Mouse (Mus musculus): ENCODE results near the gene Gm48552. TPM values are rescaled to one million over a fixed set of nuclear protein-coding genes. Genes with fewer than 3 reads are reported as not detected.

The Gm48552 gene
- polyA plus RNA-seq, 1 experiment, result 0.26 TPM

- Histone ChIP-seq H3K4me1 (ENCODE audit: control insufficient read depth) (peaks cover 11% of the 10 kb centered on the region), H3K27me3 (ENCODE audit: control insufficient read depth) (peaks cover 35% of the 10 kb centered on the region), H3K36me3 (ENCODE audit: control insufficient read depth) (no peaks in the 10 kb centered on the region; the same call in 1 of the 2 replicates), H3K9me3 (ENCODE audit: control insufficient read depth, low read length) (no peaks in the 10 kb centered on the region), H3K4me3 (replicated peaks) (no peak overlapping the region)
- no peak for TF ChIP-seq GATA1 (IDR thresholded peaks at IDR 0.05; ENCODE audit: low read length)
Measured at GRCm38 (mm10) chr10:81419111-81419928, 30.5 kb downstream of the Gm48552 start.

DNA sequence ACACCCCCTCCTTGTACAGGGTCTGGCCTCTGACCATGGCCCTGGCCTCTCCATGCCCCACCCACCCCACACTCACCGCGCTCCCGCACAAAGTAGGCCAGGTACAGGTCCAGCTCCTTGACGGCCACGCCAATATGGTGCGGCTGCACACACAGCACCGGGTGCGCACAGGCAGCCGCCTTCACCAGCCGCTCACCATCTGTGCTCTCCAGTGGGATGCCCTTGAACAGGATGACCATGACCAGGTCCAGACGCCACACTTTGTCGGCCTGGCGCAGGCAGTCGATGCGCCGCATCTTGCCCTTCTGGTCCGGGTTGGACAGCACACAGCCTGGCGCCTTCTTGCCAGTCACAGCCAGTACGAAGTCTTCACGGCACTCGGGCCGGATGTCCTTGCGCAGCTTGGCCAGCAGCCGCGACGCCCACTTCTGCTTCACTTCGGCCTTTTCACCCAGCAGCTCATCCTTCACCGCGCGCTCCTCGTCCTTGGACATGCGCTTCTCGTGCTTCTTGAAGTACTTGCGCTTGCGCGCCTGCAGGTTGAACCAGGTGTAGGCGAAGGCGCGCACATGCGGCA lies 31.5 kb downstream of the Gm48552 start:
- H3K4me1 ChIP-seq (ENCODE audit: control insufficient read depth), result peaks cover 11% of the 10 kb centered on the region
- H3K27me3 ChIP-seq (ENCODE audit: control insufficient read depth), result peaks cover 45% of the 10 kb centered on the region
- H3K4me3 ChIP-seq (replicated peaks), result no peak overlapping the region

GRCm38 (mm10) chr10:81421041-81421796 lies 32.4 kb downstream of the Gm48552 start:
- H3K27me3 ChIP-seq (ENCODE audit: control insufficient read depth), result peaks cover 54% of the 10 kb centered on the region
- H3K4me1 ChIP-seq (ENCODE audit: control insufficient read depth), result peaks cover 11% of the 10 kb centered on the region
- H3K4me3 ChIP-seq (replicated peaks), result no peak overlapping the region
- TF ChIP-seq GATA1 (IDR thresholded peaks at IDR 0.05; ENCODE audit: low read length) (no peak), TAL1 (IDR thresholded peaks at IDR 0.05; ENCODE audit: low read length) (no peak)
- H3K9me3 ChIP-seq (ENCODE audit: control insufficient read depth, low read length), result no peaks in the 10 kb centered on the region
- H3K36me3 ChIP-seq (ENCODE audit: control insufficient read depth), result no peaks in the 10 kb centered on the region; the same call in 1 of the 2 replicates

More for the DNA sequence above, 31.5 kb downstream of the Gm48552 start:
- no peaks in the 10 kb centered on the region for H3K9me3 ChIP-seq (ENCODE audit: control insufficient read depth, low read length)
- TF ChIP-seq TAL1 (IDR thresholded peaks at IDR 0.05; ENCODE audit: low read length) (no peak), GATA1 (IDR thresholded peaks at IDR 0.05; ENCODE audit: low read length) (no peak)
- H3K36me3 ChIP-seq (ENCODE audit: control insufficient read depth), result no peaks in the 10 kb centered on the region; the same call in 1 of the 2 replicates

DNA sequence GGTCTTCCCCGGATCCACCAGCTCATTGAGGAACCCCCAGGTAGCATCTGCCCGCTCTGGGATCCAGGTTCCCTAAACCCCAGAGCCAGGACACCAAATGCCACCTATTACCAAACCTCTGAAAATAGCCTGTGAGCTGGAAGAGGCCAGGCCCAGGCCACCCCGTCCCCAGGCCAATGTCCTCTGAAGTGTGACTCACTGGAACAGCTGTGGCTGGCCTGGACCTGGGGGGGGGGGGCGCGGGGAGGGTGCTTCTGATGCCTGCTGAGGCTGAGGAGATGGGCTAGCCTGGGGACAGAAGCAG lies 32.9 kb downstream of the Gm48552 start:
- peaks cover 8% of the 10 kb centered on the region for H3K4me1 ChIP-seq (ENCODE audit: control insufficient read depth)
- H3K9me3 ChIP-seq (ENCODE audit: control insufficient read depth, low read length), result no peaks in the 10 kb centered on the region
- TF ChIP-seq GATA1 (IDR thresholded peaks at IDR 0.05; ENCODE audit: low read length) (no peak), TAL1 (IDR thresholded peaks at IDR 0.05; ENCODE audit: low read length) (no peak)
- H3K36me3 ChIP-seq (ENCODE audit: control insufficient read depth), result no peaks in the 10 kb centered on the region; the same call in 1 of the 2 replicates
- peaks cover 55% of the 10 kb centered on the region for H3K27me3 ChIP-seq (ENCODE audit: control insufficient read depth)
- H3K4me3 ChIP-seq (replicated peaks), result no peak overlapping the region

- Histone ChIP-seq H3K27me3 (ENCODE audit: control insufficient read depth) (peaks cover 56% of the 10 kb centered on the region), H3K4me3 (replicated peaks) (no peak overlapping the region), H3K9me3 (ENCODE audit: control insufficient read depth, low read length) (no peaks in the 10 kb centered on the region), H3K4me1 (ENCODE audit: control insufficient read depth) (peaks cover 11% of the 10 kb centered on the region), H3K36me3 (ENCODE audit: control insufficient read depth) (no peaks in the 10 kb centered on the region; the same call in 1 of the 2 replicates)
- TF ChIP-seq TAL1 (IDR thresholded peaks at IDR 0.05; ENCODE audit: low read length) (no peak), GATA1 (IDR thresholded peaks at IDR 0.05; ENCODE audit: low read length) (no peak)
Measured at GRCm38 (mm10) chr10:81422191-81422590, 33.4 kb downstream of the Gm48552 start.

- Histone ChIP-seq H3K4me1 (ENCODE audit: control insufficient read depth) (peaks cover 12% of the 10 kb centered on the region), H3K9me3 (ENCODE audit: control insufficient read depth, low read length) (no peaks in the 10 kb centered on the region), H3K4me3 (replicated peaks) (no peak overlapping the region), H3K27me3 (ENCODE audit: control insufficient read depth) (peaks cover 56% of the 10 kb centered on the region), H3K36me3 (ENCODE audit: control insufficient read depth) (no peaks in the 10 kb centered on the region; the same call in 1 of the 2 replicates)
- no peak for TF ChIP-seq TAL1 (IDR thresholded peaks at IDR 0.05; ENCODE audit: low read length)
- TF ChIP-seq GATA1 (IDR thresholded peaks at IDR 0.05; ENCODE audit: low read length), result no peak
Measured at GRCm38 (mm10) chr10:81422661-81423217, 33.9 kb downstream of the Gm48552 start.

- TF ChIP-seq TAL1 (IDR thresholded peaks at IDR 0.05; ENCODE audit: low read length) (no peak), GATA1 (IDR thresholded peaks at IDR 0.05; ENCODE audit: low read length) (no peak)
- no peak overlapping the region for H3K4me3 ChIP-seq (replicated peaks)
- H3K4me1 ChIP-seq (ENCODE audit: control insufficient read depth), result peaks cover 12% of the 10 kb centered on the region
- peaks cover 64% of the 10 kb centered on the region for H3K27me3 ChIP-seq (ENCODE audit: control insufficient read depth)
- no peaks in the 10 kb centered on the region; the same call in 1 of the 2 replicates for H3K36me3 ChIP-seq (ENCODE audit: control insufficient read depth)
- no peaks in the 10 kb centered on the region; the same call in 1 of the 2 replicates for H3K9me3 ChIP-seq (ENCODE audit: control insufficient read depth, low read length)
Measured at GRCm38 (mm10) chr10:81423476-81424245, 34.9 kb downstream of the Gm48552 start.

Data from erythroblast, embryonic 14.5 days (primary cell).